Mouse (Mus musculus): ENCODE results near the gene B4galnt1.

DNA sequence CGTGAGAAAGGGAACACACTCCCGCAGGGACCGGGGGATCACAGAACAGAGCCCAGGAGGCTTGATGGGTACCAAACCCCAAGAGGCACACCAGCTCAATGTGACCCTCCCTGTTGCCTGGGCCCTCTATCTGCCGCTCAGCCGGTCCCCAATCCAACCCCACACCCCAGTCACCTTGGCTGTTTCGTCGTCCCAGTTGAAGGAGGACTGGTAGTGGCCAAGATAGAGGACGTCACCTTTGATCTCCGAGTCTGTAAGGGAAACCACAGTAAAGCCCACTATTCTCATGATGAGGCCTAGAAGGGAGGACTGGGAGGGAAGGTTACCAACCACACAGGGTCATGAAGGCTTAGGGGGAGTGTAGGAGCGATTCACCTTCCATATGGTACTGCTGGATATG, 45.8 kb upstream of the B4galnt1 start:
- TF ChIP-seq CTCF (IDR thresholded peaks at IDR 0.05; ENCODE audit: extremely low read depth, insufficient read depth, insufficient read length, insufficient replicate concordance) (no peak), POLR2A (IDR thresholded peaks at IDR 0.05; ENCODE audit: low read depth, low read length) (no peak)

Data from spleen, adult 2 months (tissue).